Mouse (Mus musculus) spleen, adult 2 months (tissue): ENCODE results near the gene Rnf111. TPM values are rescaled to one million over a fixed set of nuclear protein-coding genes. Genes with fewer than 3 reads are reported as not detected.
"Not testable (repeated sequence)": the region's sequence is repeated elsewhere in the genome, so short reads cannot be mapped to it uniquely, and the experiment has no call there.

Experiments used
- DNase-seq, 2 experiments: peaks; one replicate each; pipeline versions ENCODE4 v3.0.0 to v3.0.0-alpha.2; 2012 to 2021; ENCODE audit warnings: low spot score in 2 of 2, low read depth in 1 of 2
- H3K27ac ChIP-seq: fragments of 200-500 bp; 2 replicates; pipeline ENCODE4 v1.5.1; 2012; ENCODE audit warnings: low read length, inconsistent platforms; ENCODE audit not compliant: insufficient read depth
- H3K27me3 ChIP-seq: fragments of 200-500 bp; 2 replicates; pipeline ENCODE4 v1.6.1; 2012; ENCODE audit warnings: mild to moderate bottlenecking, moderate library complexity, low read length, inconsistent platforms; ENCODE audit not compliant: control insufficient read depth, insufficient read depth
- H3K36me3 ChIP-seq: fragments of 200-500 bp; 2 replicates; pipeline ENCODE4 v1.6.1; 2012; ENCODE audit warnings: mild to moderate bottlenecking, low read length, inconsistent platforms; ENCODE audit not compliant: control insufficient read depth, insufficient read depth
- H3K4me1 ChIP-seq: fragments of 200-500 bp; 2 replicates; pipeline ENCODE4 v1.6.1; 2011; ENCODE audit warnings: inconsistent platforms; ENCODE audit not compliant: control insufficient read depth, insufficient read depth, insufficient read length
- H3K4me3 ChIP-seq: fragments of 200-500 bp; 2 replicates; pipeline ENCODE4 v1.5.1; 2011; ENCODE audit warnings: mild to moderate bottlenecking, inconsistent platforms; ENCODE audit not compliant: insufficient read depth, insufficient read length; ENCODE audit errors: extremely low read depth
- CTCF ChIP-seq: fragments of 200-500 bp; IDR thresholded peaks from 2 replicates; pipeline ENCODE4 v1.5.1; 2011; ENCODE audit warnings: mild to moderate bottlenecking, inconsistent platforms; ENCODE audit not compliant: insufficient read depth, insufficient read length, insufficient replicate concordance; ENCODE audit errors: extremely low read depth
- POLR2A ChIP-seq: fragments of 200-500 bp; IDR thresholded peaks from 2 replicates; pipeline ENCODE4 v1.6.1; 2011; ENCODE audit warnings: low read depth, low read length, inconsistent platforms
- WGBS: fragments of 180-500 bp; shearing (Covaris S2); methylation state at CpG from one replicate; pipeline ENCODE4 v1.1.7; 2018; 5-methylcytosine and 5-hydroxymethylcytosine counted together
- polyA plus RNA-seq: library from polyadenylated mRNA; depleted of rRNA; stranded (reverse); fragments of >200 nt; gene quantifications from 2 replicates; pipeline ENCODE4 v1.2.3, GENCODE M21; 2012; rRNA removed

Rnf111 gene
- polyA plus RNA-seq, result 58.5 and 76.8 TPM in 2 replicates

DNA sequence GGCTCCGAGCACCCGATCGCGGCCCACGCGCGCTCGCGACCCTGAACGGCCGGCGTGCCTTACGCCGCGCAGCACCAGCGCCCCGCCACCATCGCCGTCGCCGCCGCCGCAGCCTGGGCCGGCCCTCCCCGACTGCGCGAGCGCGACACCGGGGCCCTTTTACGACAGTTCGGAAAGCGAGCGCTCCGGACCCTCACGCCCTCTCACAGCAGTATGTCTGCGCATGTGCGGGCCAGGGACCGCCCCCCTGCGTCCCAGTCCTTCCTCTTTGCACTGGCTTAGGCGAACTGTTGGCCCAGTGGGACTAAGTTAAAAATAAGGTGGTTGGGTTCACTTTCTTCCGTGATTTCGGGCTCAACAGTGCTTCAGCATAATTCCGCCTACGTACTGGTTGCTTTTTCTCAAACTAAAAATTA is at the start of gene Rnf111:
Gene Rnf111 (minus strand): TSS at position 100 of the 416 bp plus-strand sequence.
- Histone ChIP-seq H3K4me1 (peaks cover 12% of the 10 kb centered on the region), H3K27me3 (no peaks in the 10 kb centered on the region), H3K27ac (peak within 1 kb of the TSS; percentile 100), H3K4me3 (peak within 1 kb of the TSS; percentile 97), H3K36me3 (0 out of 2 replicates have a peak, but pooled peaks cover 3% of the 10 kb centered on the region)
- TF ChIP-seq POLR2A (no peak; the same call in none of the 2 replicates), CTCF (no peak)
- peak; percentile 91 to 98 for DNase-seq
- WGBS, result under 1% methylated on average over 45 of the region's 45 CpGs

DNA sequence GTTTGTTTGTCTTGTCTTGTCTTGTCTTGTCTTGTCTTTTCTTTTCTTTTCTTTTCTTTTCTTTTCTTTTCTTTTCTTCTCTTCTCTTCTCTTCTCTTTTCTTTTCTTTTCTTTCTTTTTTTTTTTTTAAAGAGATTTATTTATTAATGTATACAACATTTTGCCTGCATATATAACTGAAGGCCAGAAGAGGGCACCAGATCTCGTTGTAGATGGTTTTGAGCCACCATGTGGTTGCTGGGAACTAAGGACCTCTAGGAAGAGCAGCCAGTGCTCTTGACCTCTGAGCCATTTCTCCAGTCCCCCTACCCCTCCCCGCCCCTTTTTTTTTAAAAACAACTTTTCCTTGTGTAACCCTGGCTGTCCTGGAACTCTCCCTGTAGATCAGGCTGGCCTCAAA is 48.7 kb upstream of the Rnf111 start:
- 94% methylated on average over 2 of the region's 2 CpGs for WGBS
- not testable (repeated sequence) for DNase-seq, H3K4me1 ChIP-seq, H3K27me3 ChIP-seq, H3K36me3 ChIP-seq, H3K4me3 ChIP-seq, H3K27ac ChIP-seq

DNA sequence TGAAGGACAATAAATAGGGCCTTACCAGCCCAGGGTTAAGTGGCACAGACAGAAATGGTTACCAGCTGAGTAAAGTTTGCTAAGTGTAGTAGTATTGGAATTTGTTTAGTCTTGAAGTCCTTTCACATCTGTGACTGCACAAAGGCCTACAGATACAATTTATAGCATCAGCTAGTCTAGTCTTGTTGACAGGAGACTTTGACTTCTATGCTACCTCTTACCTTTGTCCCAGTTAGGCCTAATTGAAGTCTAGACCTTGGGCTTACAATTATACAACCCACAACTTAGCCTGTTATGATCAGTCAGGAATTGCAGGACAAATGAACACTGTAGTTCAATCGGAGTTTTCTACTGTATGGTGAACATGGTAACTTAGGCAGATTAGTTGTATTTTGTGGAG is 48.0 kb upstream of the Rnf111 start:
- H3K27ac ChIP-seq, result no peak overlapping the region
- no peak for TF ChIP-seq CTCF
- TF ChIP-seq POLR2A, result no peak
- peaks cover 4% of the 10 kb centered on the region; the same call in 1 of the 2 replicates for H3K36me3 ChIP-seq
- no peaks in the 10 kb centered on the region for H3K27me3 ChIP-seq
- no peak for DNase-seq
- WGBS, result 100% methylated on average over 1 of the region's 1 CpGs
- H3K4me1 ChIP-seq, result no peaks in the 10 kb centered on the region
- no peak overlapping the region for H3K4me3 ChIP-seq

DNA sequence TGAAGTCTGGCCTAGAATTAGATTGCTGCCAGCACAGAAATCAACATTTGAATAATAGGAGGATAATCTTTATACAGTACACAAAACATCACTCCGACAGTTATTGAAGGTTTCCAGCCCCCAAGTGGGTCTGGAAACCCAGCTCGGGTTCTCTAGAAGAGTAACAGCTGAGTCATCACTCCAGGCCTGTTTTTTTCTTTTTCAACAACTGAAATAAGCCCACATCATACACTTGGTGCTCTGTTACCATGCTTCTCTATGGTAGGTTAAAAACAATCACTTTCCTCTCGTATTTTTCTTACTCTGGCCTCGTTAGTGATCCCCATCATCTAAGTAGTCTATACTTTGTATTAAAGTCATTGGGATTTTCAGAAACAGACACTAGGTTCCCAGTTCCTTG is 44.8 kb upstream of the Rnf111 start:
- Histone ChIP-seq H3K27ac (no peak overlapping the region), H3K4me1 (0 out of 2 replicates have a peak, but pooled peaks cover 3% of the 10 kb centered on the region), H3K27me3 (no peaks in the 10 kb centered on the region), H3K4me3 (no peak overlapping the region), H3K36me3 (peaks cover 5% of the 10 kb centered on the region; the same call in 1 of the 2 replicates)
- DNase-seq, result no peak
- TF ChIP-seq CTCF (no peak), POLR2A (no peak)
- WGBS, result 75% methylated on average over 4 of the region's 4 CpGs

DNA sequence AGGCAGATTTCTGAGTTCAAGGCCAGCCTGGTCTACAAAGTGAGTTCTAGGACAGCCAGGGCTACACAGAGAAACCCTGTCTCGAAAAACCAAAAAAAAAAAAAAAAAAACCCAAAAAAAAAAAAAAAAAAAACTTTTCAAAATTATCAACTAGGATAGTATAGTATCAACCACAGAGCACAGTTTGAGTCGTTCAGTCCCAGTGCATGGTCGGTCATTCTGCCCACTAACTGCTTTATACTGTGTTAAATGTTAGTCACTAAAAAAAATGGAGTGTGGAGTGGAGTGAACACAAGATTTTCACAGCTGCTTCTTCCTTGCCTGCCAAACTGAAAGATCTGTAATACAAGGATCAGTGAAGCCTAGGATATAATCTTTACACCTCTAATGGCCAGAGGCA is 43.1 kb upstream of the Rnf111 start:
- not testable (repeated sequence) for H3K27ac ChIP-seq, H3K4me3 ChIP-seq, H3K27me3 ChIP-seq, H3K36me3 ChIP-seq, DNase-seq, H3K4me1 ChIP-seq
- 70% methylated on average over 3 of the region's 3 CpGs for WGBS

DNA sequence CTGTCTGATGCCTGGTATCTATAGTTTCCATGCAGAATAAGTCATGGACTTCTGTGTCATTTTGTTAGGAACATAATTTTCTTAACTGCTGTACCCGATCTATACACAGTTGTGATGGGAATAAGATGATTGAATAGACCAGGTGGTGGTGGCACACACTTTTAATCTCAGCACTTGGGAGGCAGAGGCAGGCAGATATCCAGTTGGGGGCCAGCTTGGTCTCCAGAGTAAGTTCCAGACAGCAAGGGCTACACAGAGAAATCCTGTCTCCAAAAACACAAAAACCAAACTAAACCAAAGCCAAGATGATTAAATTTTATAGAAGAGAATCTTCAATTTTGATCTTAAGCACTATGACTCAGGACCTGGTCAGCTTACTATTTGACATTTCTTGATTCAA is 41.3 kb upstream of the Rnf111 start:
- TF ChIP-seq CTCF (no peak), POLR2A (no peak)
- WGBS, result 84% methylated on average over 1 of the region's 1 CpGs
- Histone ChIP-seq H3K27me3 (no peaks in the 10 kb centered on the region), H3K4me3 (no peak overlapping the region), H3K4me1 (0 out of 2 replicates have a peak, but pooled peaks cover 3% of the 10 kb centered on the region), H3K36me3 (peaks cover 4% of the 10 kb centered on the region; the same call in 1 of the 2 replicates), H3K27ac (no peak overlapping the region)
- DNase-seq, result no peak

DNA sequence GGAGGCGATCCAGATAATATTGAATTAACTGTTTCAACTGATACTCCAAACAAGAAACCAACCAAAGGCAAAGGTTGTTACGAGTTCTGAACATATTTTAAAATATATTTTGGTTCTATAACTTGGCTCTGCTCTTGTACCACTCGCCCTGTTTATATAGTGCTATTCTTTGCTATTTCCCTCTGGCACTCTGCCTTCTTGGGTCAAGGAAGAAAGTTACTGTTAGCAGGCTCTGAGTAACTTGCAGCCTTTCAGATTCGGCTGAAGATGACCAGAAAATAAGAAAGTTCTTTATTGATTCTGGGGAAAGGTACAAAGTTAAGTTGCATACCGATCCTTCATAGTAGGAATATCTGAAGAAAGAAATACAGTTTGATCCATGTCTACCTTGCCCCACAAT is 40.5 kb upstream of the Rnf111 start:
- no peak for DNase-seq
- H3K27me3 ChIP-seq, result no peaks in the 10 kb centered on the region
- H3K4me3 ChIP-seq, result no peak overlapping the region
- peaks cover 3% of the 10 kb centered on the region; the same call in 1 of the 2 replicates for H3K36me3 ChIP-seq
- 0 out of 2 replicates have a peak, but pooled peaks cover 3% of the 10 kb centered on the region for H3K4me1 ChIP-seq
- no peak overlapping the region for H3K27ac ChIP-seq
- 64% methylated on average over 5 of the region's 5 CpGs for WGBS
- no peak for TF ChIP-seq POLR2A
- TF ChIP-seq CTCF, result no peak
